Mouse (Mus musculus): ENCODE results near the gene Igf2bp1.

DNA sequence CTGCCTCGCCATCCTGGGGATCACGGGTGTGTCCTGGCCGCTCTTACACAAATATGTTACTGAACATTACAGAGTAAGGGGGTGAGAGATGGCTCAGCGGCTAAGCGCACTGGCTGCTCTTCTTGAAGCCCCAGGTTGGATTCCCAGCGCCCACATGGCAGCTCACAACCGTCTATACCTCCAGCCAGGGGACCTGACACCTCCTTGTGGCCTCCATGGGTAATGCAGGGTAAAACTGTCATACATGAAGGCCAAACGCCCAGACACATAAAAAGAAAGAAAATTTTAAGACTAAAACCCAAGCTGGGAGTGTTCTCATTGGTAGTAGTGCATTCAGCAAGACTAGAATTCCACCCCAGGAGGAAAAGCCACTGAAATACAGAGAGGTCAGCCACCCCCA lies 11.6 kb downstream of the Igf2bp1 start:
- TF ChIP-seq CTCF (IDR thresholded peaks at IDR 0.05) (0 out of 2 replicates have a peak, but pooled peaks have one; percentile 1), POLR2A (IDR thresholded peaks at IDR 0.05; ENCODE audit: insufficient read depth, low read depth, low read length) (no peak), EP300 (IDR thresholded peaks at IDR 0.05; ENCODE audit: insufficient read depth, low read depth, low read length) (no peak)
